Mouse (Mus musculus) kidney, adult 8-10 months (tissue): ENCODE measurements around the gene Maged1.
"Not testable (repeated sequence)": the region's sequence is repeated elsewhere in the genome, so short reads cannot be mapped to it uniquely, and the experiment has no call there.

Experiments
- DNase-seq, 2 experiments: peaks; one replicate each; pipeline ENCODE4 v3.0.0; 2022

Gene Maged1

DNA sequence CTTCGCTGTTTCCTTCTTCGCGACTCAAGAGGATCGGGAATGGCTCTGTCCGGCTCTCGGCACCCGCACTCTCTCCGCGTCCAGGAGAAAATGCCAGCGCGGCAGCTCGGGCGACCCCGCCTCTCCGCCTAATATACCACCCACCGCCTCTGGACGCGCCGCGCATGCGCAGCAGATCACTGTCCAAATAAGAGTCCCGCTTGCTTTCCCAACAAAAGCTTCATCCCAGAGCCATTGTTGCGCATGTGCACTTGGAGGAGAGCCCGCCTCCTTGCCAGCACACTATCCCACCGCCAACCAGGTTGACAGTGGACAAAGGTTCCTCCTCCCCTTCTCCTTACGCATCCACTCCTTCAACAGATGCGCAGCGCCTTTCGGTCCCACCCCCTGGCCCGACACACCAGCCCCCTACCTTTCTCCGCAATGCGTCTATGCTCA is at the start of gene Maged1:
TSS of gene Maged1 (minus strand) at position 226 of the 438 bp plus-strand sequence.
- peak; percentile 93 to 96 for DNase-seq

GRCm38 (mm10) chrX:94580251-94580650 is 38.3 kb upstream of the Maged1 start:
- DNase-seq = no peak

GRCm38 (mm10) chrX:94564694-94565093 is 22.8 kb upstream of the Maged1 start:
- DNase-seq = no peak

DNA sequence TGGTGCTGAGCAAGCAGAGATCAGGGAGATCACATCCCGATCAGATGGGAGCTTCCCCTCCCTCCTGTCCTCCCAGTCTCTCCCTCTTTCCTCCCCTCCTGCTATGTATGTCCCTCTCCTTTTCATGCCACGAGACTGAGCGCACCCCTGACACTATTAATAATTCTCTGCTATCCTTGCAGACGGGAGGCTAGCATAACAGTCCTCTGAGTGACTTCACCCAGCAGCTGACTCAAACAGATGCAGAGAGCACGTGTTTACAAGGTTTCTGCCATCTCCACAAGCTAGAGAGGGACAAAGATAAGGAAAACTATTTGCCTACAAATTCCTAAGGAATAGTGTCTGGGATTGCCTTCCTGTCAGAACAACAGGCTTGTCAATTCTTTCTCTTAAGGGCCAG is 20.4 kb upstream of the Maged1 start:
- no peak for DNase-seq

- no peak for DNase-seq
These were observed 6.3 kb upstream of the Maged1 start for GRCm38 (mm10) chrX:94548227-94548626.

GRCm38 (mm10) chrX:94545941-94546340 is 4.0 kb upstream of the Maged1 start:
- DNase-seq = no peak

DNA sequence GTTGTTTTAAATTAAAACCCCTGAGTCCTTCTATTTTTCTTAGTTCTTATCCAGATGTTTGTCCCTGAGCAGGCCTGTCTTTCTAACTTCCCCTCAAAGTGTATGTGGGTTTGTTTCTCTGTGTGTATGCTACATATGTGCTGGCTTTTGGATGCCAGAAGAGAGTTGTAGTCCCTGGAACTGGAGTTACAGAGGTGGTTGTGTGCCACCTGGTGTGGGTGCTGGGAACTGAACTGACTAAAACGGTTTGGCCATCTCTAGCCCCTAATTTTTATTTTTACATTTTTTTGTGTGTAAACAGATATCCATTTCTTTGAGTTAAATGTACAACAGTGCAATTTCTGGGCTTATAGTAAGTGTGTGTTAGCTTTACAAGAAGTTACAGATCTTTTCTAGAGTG is 3.0 kb upstream of the Maged1 start:
- DNase-seq = peak in 1 of 2 experiments; percentile 33

DNA sequence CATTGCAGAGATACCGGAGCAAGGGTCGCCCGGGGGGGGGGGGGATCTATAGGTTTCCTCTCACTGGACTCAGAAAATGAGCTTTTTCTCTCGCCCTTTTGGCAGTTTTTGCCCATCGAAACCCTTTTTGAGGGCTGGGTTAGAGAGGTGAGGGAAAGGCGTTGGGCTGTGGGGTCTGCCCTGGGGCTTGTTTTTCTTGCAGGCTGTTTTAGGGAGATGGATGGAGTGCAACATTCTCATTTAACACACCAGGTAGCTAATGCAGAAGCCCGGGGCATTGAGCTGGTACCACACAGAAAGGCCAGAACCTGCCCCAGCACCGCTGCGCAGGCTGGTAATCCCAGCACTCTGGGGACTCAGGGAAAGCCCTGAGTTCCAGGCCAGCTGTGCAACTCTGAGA is 593 bp upstream of the Maged1 start:
- DNase-seq = peak in 1 of 2 experiments; percentile 3

- DNase-seq = peak in 1 of 2 experiments; percentile 6
These were observed 737 bp downstream of the Maged1 start for GRCm38 (mm10) chrX:94541206-94541605.

GRCm38 (mm10) chrX:94540341-94541201 is 1.4 kb downstream of the Maged1 start:
- peak; percentile 45 to 61 for DNase-seq

DNA sequence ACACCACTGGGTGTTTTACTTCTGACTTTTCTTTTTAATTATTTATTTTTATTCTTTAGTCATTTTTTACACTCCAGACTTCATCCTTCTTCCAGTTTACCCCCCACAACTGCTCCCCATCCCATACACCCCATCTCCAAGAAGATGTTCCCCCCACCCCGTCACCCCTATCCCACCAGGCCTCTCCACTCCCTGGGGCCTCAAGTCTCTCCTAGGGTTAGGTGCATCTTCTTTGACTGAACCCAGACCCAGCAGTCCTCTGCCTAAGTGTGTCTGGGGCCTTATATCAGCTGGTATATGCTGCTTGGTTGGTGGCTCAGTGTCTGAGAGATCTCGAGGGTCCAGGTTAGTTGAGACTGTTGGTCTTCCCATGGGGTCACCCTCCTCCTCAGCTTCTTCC is 7.6 kb downstream of the Maged1 start:
- no peak for DNase-seq

DNA sequence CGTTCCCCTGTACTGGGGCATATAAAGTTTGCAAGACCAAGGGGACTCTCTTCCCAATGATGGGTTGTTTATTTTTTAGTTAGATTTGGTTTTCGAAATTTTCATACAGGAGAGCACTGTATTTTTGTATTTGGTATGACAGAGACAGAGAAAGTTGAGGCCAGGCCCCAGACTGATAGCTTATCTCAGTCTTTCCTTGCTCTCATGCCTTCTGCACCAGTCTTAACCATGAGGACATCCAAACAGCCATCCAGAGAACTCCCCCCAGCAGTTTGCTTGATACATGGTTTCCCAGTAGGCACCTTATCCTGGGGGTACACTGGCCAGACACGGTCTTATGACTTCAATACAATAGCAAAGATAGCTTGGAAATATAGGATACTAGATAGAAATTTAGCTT is 11.6 kb downstream of the Maged1 start:
- no peak for DNase-seq

GRCm38 (mm10) chrX:94522166-94522565 is 19.8 kb downstream of the Maged1 start:
- no peak for DNase-seq

GRCm38 (mm10) chrX:94508442-94508819 is 33.5 kb downstream of the Maged1 start:
- no peak for DNase-seq

DNA sequence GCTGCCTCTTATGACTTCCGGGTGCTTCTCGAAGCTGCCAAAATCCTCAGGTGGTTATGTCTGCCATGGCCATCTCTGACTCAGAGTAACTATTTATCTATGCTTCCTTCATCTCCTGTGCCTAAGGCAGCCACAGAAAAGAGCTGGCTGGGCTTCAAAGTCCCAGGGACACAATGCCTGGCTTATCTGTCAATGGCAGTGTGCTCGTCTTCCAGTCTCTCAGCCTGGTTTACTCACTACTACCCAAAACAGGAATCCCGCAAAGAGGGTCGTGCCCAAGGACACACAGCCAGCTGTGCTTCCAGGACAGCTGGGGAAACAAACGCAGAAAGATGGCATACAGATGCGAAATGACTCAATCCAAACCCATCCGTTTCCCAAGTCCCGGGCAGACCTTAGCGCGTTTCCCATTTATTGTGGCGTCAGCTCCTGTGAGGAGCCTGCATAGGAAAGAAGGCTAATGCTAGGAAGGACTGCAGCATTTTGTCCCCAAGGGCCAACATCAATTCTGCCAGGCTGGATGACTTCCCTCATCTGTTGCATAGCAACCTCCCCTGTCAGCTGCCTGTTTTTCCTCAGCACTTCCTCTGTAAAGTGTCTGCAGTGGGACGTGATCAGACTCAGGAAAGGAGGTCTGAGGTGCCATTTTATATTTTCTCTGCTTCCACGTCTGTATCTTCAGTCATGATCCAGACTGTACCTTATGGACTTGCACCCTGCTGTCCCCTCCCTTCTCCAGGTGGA is 34.1 kb downstream of the Maged1 start:
- not testable (repeated sequence) for DNase-seq

DNA sequence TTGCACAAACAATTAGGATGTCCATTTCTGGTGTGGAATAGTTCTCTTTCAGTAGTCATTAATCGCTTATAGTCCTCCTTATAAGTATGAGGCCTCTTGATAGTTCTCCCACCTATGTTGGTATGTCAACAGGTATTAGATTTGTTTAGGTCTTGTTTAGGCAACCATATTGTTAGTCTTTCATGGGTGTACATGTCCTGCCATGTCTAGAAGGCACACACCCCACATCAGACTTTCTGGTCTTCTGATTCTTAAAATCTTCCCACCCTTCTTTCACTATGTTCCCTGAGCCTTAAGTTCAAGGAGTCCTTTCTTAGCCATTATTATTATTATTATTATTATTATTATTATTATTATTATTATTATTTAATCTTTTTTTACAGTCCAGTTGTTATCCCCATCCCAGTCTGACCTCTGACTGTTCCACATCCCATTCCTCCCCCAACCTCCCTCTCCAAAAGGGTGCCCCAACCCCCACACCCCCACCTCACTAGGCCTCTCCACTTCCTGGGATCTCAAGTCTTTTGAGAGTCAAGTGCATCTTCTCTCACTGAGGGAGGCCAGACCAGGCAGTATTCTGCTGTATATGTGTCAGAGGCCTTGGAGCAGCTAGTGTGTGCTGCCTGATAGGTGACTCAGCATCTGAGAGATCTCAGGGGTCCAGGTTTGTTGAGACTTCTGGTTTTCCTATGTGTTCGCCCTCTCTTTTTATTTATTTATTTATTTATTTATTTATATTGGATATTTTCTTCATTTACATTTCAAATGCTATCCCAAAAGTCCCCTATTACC is 55.7 kb downstream of the Maged1 start:
- DNase-seq = no peak
